Mouse (Mus musculus) retina, adult 2 months (tissue): ENCODE results near the gene Tmbim4.

ENCODE experiments used
- DNase-seq: peaks from one replicate; pipeline ENCODE4 v3.0.0-alpha.2; 2012; ENCODE audit warnings: low read depth, low spot score

The Tmbim4 gene

GRCm38 (mm10) chr10:120245681-120246080 is 44.3 kb downstream of the Tmbim4 start:
- no peak for DNase-seq

GRCm38 (mm10) chr10:120246994-120247750 is 45.8 kb downstream of the Tmbim4 start:
- no peak for DNase-seq

GRCm38 (mm10) chr10:120250911-120251683 is 49.7 kb downstream of the Tmbim4 start:
- no peak for DNase-seq

GRCm38 (mm10) chr10:120251791-120252190 is 50.4 kb downstream of the Tmbim4 start:
- DNase-seq = no peak

DNA sequence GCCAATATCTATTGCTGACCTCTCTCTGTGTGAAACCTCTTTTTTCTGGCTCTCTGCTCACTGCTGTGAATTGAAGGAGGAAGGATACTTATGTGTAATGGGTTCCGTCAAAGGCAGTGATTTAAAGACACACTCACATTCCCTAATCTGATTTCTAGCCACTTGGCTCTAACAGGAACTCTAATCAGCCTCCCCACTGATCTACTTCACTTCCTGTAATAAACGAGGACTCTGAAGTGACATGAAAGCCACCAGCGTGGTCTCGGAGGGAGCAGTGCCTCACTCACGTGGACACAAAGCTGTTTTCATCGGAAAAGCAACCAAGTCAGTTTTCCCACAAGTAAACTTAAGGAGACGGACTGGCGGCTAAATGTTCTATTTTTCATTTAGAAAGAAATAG is 51.4 kb downstream of the Tmbim4 start:
- DNase-seq = no peak

GRCm38 (mm10) chr10:120257231-120257630 is 55.8 kb downstream of the Tmbim4 start:
- no peak for DNase-seq

DNA sequence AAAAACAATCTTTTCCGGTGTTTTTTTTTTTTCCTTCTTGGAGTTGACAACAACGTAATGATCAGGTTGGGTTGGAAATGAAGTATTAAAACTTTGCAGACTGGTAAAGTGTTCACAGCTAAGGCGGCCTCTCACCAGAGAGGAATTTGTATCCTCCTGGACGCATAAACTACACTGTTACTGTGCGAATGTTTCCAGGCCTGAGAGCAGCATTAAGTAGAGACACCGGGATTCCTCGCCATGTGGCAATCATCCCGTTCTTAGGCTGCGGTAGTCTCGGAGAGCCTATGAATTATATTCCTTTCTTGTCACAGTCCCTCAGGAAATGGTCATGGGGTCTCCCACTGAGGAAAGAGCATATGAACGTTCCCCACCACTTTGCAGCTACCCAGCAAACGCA is 66.4 kb downstream of the Tmbim4 start:
- no peak for DNase-seq

- no peak for DNase-seq
Measured at GRCm38 (mm10) chr10:120269946-120270345, 68.6 kb downstream of the Tmbim4 start.

DNA sequence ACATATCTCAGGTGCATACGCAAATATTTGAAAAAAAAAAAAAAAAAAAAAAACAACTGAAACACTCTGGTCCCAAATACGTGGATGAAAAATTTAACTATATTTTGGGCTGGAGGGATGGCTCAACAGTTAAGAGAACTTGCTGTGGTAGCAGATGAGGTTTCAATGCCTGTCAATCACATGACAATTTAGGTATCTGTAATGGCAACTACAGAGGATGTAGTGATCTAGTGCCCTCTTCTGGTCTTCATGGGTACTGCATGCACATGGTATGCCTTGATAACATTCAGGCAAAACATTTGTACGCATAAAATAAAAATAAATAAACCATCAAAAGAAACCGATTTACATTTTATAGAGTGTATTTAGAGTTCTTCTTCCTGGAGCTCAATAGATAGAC is 69.4 kb downstream of the Tmbim4 start:
- DNase-seq = no peak

GRCm38 (mm10) chr10:120271318-120271717 is 69.9 kb downstream of the Tmbim4 start:
- DNase-seq = no peak

- no peak for DNase-seq
Measured at GRCm38 (mm10) chr10:120271879-120272269, 70.5 kb downstream of the Tmbim4 start.

DNA sequence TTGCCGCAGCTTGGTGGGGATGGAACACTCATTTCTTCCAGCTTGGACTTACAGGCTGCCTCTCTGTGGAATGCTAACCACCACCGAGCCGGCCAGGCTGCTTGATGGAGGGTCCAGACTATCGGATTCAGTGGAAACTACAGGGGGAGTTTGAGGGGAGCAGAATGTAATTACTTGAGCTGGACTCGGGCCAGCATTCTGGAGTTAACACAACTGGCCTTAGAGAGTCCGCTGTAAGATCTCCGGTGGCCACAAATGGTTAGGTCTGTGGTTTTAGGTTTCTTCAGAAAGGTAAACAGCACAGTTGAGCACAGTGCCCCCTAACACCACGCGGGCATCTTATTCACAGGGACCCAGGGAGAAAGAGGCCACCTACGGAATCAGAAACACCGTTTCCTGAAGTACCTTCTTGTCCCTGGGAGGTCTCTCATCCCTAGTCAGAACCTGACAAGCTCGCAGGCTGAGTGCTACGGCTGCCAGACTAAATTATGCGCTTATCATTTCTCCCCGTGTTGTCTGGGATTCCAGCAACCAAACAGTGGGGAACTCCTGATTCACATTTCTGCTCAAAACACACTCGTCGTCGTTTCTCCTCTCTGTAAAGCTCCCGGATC is 71.0 kb downstream of the Tmbim4 start:
- DNase-seq = no peak

- no peak for DNase-seq
Measured at GRCm38 (mm10) chr10:120273335-120273734, 71.9 kb downstream of the Tmbim4 start.
